Mouse (Mus musculus): ENCODE data around the gene Fchsd2. TPM values are rescaled to one million over a fixed set of nuclear protein-coding genes. Genes with fewer than 3 reads are reported as not detected.
A peak's percentile ranks its signal among the peaks of the same experiment; 100 is the strongest.

Fchsd2 gene
- total RNA-seq, 2 experiments from 2014 or later: 27.1 to 27.2 TPM

DNA sequence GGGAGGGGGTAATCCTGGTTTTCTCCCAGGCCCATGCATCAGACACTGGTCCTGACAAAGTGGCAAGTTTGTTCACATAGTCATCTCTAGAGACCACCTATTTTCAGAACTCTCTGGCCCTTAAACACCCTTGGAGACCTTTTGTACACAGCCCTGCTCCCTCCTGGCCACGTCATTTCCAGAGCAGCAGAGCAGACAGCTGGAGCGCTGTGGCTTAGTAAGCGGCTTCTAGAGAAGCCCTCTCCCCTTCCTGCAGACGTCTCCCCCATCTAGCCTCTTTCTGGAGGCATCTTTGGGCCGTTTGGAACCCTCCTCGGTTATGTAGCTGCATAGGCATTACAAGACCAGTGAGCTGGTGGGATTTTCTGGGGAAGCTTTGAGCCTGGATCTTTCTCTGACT is 21.6 kb upstream of the Fchsd2 start:
- no peak for DNase-seq
- intact Hi-C loops (cut with DNase I): no loop called here

GRCm38 (mm10) chr7:101072123-101072740 is 20.4 kb upstream of the Fchsd2 start:
- DNase-seq: no peak
- intact Hi-C loops (cut with DNase I): no loop called here

DNA sequence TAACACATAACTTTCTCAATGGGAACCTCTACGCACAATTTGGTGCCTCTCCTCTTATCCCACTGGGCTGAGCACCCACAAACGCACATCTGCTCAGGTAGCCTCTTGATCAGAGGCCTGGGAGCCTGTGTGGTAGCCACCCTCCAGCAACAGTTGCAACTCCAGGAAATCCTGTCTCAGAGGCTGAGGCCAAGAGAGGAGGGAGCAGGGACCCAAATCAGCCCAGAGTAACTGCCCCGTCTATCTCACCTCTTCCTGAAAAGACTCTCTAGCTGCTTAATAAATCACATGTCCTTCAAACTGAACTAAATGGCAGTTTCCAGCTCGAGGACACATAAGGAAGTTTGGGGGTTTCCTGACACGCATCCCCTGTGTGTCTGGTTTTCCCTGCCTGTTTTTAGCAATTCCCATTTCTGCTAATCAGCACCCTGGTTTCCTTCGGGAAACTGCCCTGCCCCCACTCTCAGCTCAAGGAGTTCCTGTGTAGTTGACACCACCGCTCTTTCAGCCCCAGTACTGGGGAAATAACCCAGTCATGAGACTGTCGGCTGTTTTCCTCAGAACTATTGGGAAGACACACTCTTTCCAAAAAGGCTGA is 18.4 kb upstream of the Fchsd2 start:
- DNase-seq: no peak
- intact Hi-C loops (cut with DNase I): no loop called here

DNA sequence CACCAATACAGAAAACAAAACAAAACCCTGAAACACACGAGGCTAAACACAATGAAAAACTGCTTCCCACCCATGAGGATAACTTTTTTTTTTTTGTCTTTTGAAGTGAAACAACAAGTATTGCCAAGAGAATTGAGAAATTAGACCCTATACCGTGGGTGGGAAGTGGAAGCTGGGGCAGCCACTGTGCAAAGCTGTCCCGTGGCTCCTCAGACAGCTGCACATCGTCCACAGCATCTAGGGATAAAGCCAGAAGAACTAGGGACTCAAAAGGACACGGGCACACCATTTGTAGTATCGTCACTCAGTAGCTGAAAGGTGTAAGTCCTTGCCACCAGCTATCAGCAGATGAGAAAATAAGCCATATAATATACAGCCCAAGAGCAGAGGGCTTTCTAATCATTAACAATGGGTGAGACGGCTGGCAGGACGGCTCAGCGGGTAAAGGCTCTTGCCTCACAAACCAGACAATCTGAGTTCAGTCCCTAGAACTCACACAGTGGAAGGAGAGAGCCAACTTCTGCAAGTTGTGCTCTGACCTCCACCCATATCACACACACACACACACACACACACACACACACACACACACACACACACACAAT is 9.0 kb upstream of the Fchsd2 start:
- no peak for DNase-seq
- intact Hi-C loops (cut with DNase I): no loop called here

DNA sequence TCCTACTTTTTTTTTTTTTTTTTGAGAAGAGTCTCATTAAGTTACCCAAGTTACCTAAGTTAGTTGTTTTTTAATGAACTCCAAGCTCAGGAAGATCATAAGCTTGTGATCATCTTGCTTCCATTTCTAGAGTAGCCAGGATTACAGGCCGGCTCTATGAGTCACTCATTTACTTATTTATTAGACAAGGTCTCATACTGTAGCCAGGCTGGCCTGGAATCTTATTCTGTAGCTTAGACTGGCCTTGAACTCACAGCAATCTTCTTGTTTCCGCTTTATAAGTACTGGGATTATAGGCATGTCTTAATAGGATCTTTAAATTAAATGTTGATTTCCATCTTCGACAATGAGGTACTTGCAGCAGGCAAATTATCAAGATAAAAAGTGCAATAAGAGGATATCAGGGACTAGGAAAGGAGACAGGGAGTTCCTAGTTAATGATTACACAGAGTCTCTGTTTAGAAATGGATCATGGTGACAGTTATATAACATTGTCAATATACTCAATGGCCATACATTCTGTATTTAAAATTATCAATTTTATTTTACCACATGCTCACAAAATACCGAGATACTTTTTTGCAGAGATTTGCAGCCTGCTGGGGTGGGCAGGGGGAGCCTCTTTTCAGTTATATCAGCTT is 7.7 kb upstream of the Fchsd2 start:
- no peak for DNase-seq
- intact Hi-C loops (cut with DNase I): no loop called here

DNA sequence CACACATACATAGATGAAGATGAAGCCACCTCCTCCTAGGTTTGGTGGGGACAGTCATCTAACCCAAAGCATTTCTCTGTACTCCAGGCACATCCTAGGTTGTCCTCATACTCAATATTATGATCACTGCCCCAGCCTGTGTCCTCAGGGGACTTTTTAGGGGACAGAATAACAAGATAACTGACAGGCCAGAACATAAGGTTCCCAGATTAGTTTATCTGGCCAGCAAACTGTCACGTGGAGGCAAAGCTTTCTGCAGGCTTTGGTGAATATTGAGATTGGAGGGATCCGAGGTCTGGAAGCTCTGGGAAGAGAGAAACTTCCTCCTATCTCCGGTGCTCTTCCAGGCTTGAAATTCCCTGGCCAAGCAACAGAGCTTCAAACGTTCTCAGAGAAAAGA is 6.9 kb upstream of the Fchsd2 start:
- no peak for DNase-seq

GRCm38 (mm10) chr7:101088687-101089086 is 4.0 kb upstream of the Fchsd2 start:
- intact Hi-C loops (cut with DNase I): no loop called here
- DNase-seq: peak; percentile 58 to 71

More for the DNA sequence above, 6.9 kb upstream of the Fchsd2 start:
- intact Hi-C loops (cut with DNase I): no loop called here

DNA sequence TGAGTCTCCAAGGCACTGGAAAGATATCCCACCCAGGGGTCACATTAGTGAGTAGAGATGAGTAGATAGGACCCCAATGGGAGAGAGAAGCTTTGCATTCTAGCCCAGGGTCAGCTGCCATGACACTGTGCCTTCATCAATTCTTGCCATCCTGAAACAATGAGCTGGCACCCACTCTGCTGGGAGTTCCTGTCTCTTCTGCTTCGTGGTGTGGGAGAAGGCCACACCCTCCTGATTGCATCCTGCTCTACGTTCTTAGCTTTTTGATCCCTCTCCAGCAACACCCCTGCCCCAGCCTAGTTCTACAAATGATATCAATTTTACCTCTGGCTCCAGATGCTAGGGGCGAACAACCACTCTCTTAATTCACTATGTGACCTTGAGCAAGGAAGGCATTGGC is 3.4 kb upstream of the Fchsd2 start:
- DNase-seq: no peak
- intact Hi-C loops (cut with DNase I): no loop called here

DNA sequence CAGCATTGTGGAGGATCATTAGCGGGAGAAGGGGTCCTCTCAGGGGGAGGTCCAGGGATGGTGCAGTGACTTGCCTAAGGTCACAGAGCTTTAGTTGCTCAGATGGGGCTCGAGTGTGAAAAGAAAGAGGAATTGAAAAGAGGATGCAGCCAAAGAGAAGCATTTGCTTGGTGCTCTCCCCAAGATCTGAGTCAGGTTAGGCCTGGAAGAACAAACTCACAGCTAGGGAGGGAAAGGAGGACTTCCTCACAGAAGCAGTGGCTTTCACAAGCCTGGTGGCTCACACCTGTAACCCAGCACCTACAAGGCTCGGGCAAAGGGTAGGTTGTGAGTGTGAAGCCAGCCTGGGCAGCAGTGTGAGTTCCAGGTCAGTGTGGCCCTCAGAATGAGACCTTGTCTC is 568 bp downstream of the Fchsd2 start:
- no peak for DNase-seq
- intact Hi-C loops (cut with DNase I): no loop called here

DNA sequence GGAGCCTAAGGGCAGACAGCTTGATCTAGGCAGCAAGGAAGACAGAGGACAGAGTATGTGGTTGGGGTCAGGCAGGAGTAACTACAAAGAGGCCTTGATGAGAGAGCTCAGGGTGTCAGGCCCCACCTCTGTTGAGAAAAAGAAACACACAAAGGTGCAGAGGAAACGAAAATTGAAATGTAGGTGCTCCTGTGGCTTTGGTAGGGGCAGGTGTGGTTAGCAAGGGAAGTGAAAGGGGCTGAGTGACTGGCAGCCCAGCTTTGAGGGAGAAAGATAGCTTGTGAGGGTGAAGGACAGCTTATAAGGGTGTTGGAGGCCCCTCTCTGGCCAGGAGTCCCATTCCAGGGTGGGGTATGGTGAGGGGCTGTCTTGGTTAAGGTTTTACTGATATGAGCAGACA is 2.1 kb downstream of the Fchsd2 start:
- no peak for DNase-seq
- intact Hi-C loops (cut with DNase I): no loop called here

DNA sequence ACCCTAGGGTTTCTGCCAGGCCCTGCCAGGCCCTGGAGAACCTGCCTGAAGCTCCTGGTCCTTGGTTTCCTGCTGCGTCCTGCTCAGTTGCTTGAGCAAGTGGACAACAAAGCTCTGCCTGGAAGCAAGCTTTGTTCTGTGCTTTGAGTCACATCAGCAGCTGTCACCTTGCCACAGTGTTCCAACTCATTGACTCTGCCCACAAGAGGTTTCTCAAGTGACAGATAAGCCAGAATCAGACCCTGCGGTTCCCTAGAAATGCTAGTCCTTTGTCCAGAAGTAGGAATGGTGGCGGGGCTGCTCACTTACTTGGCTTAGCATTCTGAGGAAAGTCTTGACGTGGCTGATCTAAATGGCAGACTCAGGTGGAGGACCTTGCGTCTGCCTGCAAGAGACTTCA is 2.9 kb downstream of the Fchsd2 start:
- DNase-seq: no peak
- intact Hi-C loops (cut with DNase I): no loop called here

GRCm38 (mm10) chr7:101096576-101096975 is 3.9 kb downstream of the Fchsd2 start:
- intact Hi-C loops (cut with DNase I): no loop called here
- DNase-seq: no peak

DNA sequence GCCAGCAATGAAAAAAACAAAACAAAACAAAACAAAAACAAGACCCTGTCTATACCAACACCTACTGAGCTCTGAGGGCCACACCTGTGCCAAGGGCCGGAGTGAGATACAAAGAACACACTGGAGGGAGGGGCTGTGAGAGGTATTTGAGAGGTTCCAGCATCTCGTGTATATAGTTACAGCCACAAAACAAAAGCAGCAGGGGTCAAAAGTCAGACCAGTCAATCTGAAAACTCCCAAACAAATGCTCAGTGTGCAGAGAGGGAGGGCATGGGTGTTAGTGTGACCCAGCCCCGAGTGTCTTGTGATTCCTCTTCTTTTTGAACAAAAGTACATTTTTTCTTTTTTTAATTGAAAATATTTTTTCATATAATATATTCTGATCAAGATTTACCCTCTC is 4.4 kb downstream of the Fchsd2 start:
- no peak for DNase-seq
- intact Hi-C loops (cut with DNase I): no loop called here

DNA sequence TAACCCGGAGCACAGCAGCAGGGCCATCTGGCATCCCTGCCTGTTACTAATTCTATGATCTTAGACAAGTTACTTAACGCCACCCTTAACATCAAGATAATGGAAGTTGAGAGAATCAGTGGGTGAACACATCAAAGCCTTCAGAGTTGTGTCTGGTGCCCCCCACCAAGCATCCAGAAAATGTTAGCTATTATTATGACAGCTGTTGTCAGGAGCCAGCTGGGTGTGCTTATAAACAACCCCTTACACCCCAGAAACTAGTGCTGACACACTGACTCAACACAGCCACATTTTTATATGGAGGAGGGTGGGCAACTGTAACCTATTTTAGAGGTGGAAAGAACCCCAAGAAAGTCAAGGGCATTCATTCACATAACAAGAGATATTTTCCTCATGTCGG is 7.3 kb downstream of the Fchsd2 start:
- DNase-seq: no peak
- intact Hi-C loops (cut with DNase I): no loop called here

DNA sequence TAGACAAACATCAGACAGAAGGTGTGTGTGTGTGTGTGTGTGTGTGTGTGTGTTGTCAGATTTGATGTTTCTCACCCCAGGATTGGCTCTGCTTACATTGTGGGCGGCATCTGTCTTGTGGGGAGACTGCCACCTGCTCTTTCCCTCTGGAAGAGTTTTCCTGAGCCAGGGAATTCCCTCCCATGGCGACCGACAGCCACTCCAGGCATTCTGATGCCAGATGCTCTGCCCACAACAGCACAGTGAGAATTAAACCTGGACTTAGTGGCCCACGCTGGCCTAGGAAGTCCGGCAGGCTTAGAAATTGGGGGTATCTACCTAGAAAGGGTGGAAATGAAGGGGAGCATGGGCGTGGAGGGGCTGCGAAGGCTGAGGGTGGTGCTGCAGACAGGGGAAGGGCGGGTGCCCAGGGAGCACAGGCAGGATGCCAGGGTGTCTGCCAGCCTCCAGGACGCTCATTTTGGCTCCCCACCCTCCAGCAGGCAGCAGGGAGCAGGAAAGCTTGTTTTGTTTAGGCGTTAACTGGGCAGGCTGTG is 8.6 kb downstream of the Fchsd2 start:
- intact Hi-C loops (cut with DNase I): no loop called here

GRCm38 (mm10) chr7:101106666-101107065 is 14.0 kb downstream of the Fchsd2 start:
- DNase-seq: no peak

More for the DNA sequence above, 8.6 kb downstream of the Fchsd2 start:
- DNase-seq: peak; percentile 56 to 69

DNA sequence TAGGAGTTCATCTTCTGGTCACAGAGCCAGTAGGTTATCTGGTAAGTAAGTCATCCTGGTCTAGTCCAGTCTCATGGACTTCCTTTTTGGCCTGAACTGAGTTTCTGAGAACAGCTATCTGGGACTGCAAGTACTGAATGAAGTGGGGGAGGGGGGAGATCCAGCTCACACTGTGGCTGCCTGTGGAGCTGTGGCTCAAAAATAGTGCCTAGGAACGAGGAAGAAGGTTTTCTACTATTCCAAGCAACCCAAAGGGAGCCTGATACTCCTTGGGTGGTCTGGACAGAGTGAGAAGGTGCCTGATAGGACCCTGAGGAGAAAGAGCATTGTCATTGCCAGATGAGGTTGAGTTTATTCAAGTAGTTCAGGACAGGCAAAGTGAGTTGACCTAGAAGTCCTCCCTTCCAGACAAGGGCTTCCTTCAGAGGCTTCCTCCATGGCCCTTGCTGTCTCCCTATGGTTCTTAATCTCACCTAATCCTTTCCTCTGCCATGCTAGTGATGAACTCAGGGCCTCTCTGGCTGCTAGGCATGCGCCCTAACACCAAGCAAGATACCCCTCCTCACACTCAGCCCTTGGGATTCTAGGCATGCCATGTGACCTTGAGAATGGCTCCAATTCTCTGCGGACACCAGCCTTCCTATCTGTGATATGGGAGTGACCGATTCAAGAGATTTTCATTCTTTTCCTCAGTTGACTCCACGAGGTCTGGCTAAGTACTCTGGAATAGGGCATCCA is 14.6 kb downstream of the Fchsd2 start:
- no peak for DNase-seq
- intact Hi-C loops (cut with DNase I): loop anchor here (5.0 kb wide), 1 partner anchor 180 kb away; no protein-coding TSS in a partner anchor

More at GRCm38 (mm10) chr7:101106666-101107065, 14.0 kb downstream of the Fchsd2 start:
- intact Hi-C loops (cut with DNase I): loop anchor here (5.0 kb wide), 1 partner anchor 181 kb away; no protein-coding TSS in a partner anchor

GRCm38 (mm10) chr7:101107968-101108652 is 15.4 kb downstream of the Fchsd2 start:
- DNase-seq: peak; percentile 99
- intact Hi-C loops (cut with DNase I): loop anchor here (1.0 to 5.0 kb wide), 3 partner anchors 47 to 179 kb away; no protein-coding TSS in a partner anchor

DNA sequence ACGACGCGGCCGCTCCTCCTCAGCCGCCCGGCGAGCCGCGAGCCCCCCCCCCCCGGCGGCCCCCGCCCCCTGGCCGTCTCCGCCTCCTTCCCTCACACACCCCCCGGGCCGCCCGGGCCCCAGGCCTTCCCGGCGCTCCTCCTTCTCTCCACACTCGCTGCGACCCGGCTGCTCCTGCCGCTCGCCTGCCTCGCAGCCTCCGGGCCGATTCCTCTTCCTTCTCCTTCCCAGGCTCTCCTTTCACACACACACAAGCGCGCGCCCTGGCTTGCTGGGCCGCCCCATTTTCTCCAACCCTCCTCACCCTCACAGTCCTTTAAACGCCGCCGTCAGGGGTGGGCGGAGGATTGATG is 16.0 kb downstream of the Fchsd2 start:
- DNase-seq: peak in 1 of 2 experiments; percentile 82
- intact Hi-C loops (cut with DNase I): loop anchor here (1.0 to 5.0 kb wide), 3 partner anchors 48 to 179 kb away; no protein-coding TSS in a partner anchor
